In genomic region chr5:51545133-51546049, GRCm38 (mm10) we compare ENCODE assay signal across 12 mouse cellular contexts. TPM values are rescaled to one million over a fixed set of nuclear protein-coding genes. Genes with fewer than 3 reads are reported as not detected.
A peak's percentile ranks its signal among the peaks of the same experiment; 100 is the strongest.
DNase-seq lines count a peak whose midpoint lies in the region; ATAC-seq and TF ChIP-seq lines count a peak whose summit lies in the region.
"Had no signal": no experiment of that assay in that cellular context is flagged by ENCODE, and none has a peak within 500 bp of the region (broad histone marks: within the 10 kb centered on the region; RNA-seq: fewer than 3 reads in every experiment).

No protein-coding gene starts in this region.

- H3K4me2 ChIP-seq in kidney, embryonic 15.5 days: no peak overlapping the region
- H3K4me2 ChIP-seq in liver, embryonic 13.5 days: no peak overlapping the region

- TF ChIP-seq CTCF in kidney, adult 2 months (conservative IDR thresholded peaks at IDR 0.05; ENCODE audit: insufficient read depth, insufficient read length, low read depth, low read length): no peak

- intact Hi-C loops in left cerebral cortex, postnatal 36 days (cut with DNase I): no loop called here

- no peaks in the 10 kb centered on the region for H3K9me3 ChIP-seq in kidney, embryonic 15.5 days (replicated peaks)
- no peaks in the 10 kb centered on the region for H3K9me3 ChIP-seq in liver, embryonic 13.5 days (replicated peaks)

- WGBS in kidney, adult 2 months: 39% methylated on average over 7 of the region's 7 CpGs
- WGBS in kidney, embryonic 15.5 days: 70% methylated on average over 7 of the region's 7 CpGs
- WGBS in liver, embryonic 13.5 days (ENCODE audit: insufficient replicate concordance): 61% methylated on average over 7 of the region's 7 CpGs

- peaks cover 1% of the 10 kb centered on the region; the same call in 1 of the 2 replicates for H3K36me3 ChIP-seq in kidney, adult 2 months (ENCODE audit: control insufficient read depth, insufficient read depth, low read length)
- H3K36me3 ChIP-seq in kidney, embryonic 15.5 days: no peaks in the 10 kb centered on the region; the same call in 1 of the 2 replicates
- H3K36me3 ChIP-seq in liver, embryonic 13.5 days: no peaks in the 10 kb centered on the region

- TF ChIP-seq POLR2A in kidney, adult 2 months (IDR thresholded peaks at IDR 0.05; ENCODE audit: low read depth, low read length): no peak

- H3K9ac ChIP-seq in kidney, embryonic 15.5 days: no peak overlapping the region
- H3K9ac ChIP-seq in liver, embryonic 13.5 days: no peak overlapping the region
- H3K9ac ChIP-seq: liver, embryonic 14.5 days had no signal

- H3K4me3 ChIP-seq in kidney, adult 2 months (ENCODE audit: insufficient read depth, low read depth, low read length): no peak overlapping the region
- no peak overlapping the region for H3K4me3 ChIP-seq in kidney, embryonic 15.5 days (replicated peaks)
- H3K4me3 ChIP-seq in liver, embryonic 13.5 days (replicated peaks): no peak overlapping the region

- peak overlapping the region; percentile 45 for H3K27ac ChIP-seq in kidney, adult 2 months (ENCODE audit: insufficient read depth, low read depth, low read length)
- H3K27ac ChIP-seq in kidney, embryonic 15.5 days: no peak overlapping the region
- no peak overlapping the region for H3K27ac ChIP-seq in liver, embryonic 13.5 days
- H3K27ac ChIP-seq: liver, embryonic 14.5 days had no signal

- no peak for ATAC-seq in kidney, embryonic 15.5 days (replicated peaks; ENCODE audit: low FRiP score)
- ATAC-seq in liver, embryonic 13.5 days (ENCODE audit: low read depth): peak; percentile 59
- ATAC-seq in megakaryocyte-erythroid progenitor cell, adult 5-6 weeks (replicated peaks; ENCODE audit: low FRiP score, low TSS enrichment, poor library complexity, severe bottlenecking): no peak
- ATAC-seq: inflammation-experienced regulatory T-cells, adult 6 months had no signal

- DNase-seq in adrenal gland, adult 2 months: peak; percentile 37
- DNase-seq in adrenal gland, adult 8-10 months: no peak
- DNase-seq in kidney, adult 2 months: peak; percentile 73
- DNase-seq in Muller cell, postnatal 12 days (ENCODE audit: inconsistent ontology term): peak; percentile 55
- DNase-seq in liver, embryonic 13.5 days: no peak
- DNase-seq in left cerebral cortex, postnatal 36 days (ENCODE audit: low spot score in 2 of 2): no peak
- DNase-seq: gastrocnemius, postnatal 25 days; thymus, adult 18-20 months had no signal

- H3K27me3 ChIP-seq in kidney, adult 2 months (replicated peaks; ENCODE audit: control insufficient read depth, insufficient read depth, low read length): no peaks in the 10 kb centered on the region
- H3K27me3 ChIP-seq in kidney, embryonic 15.5 days: peaks cover 3% of the 10 kb centered on the region; the same call in 1 of the 2 replicates
- no peaks in the 10 kb centered on the region for H3K27me3 ChIP-seq in liver, embryonic 13.5 days

- H3K4me1 ChIP-seq in kidney, adult 2 months (ENCODE audit: control insufficient read depth, insufficient read depth, low read length): peaks cover 38% of the 10 kb centered on the region
- peaks cover 4% of the 10 kb centered on the region; the same call in 1 of the 2 replicates for H3K4me1 ChIP-seq in kidney, embryonic 15.5 days
- peaks cover 3% of the 10 kb centered on the region; the same call in 1 of the 2 replicates for H3K4me1 ChIP-seq in liver, embryonic 13.5 days (replicated peaks)

RNA-seq across cellular contexts. Expression of gene Ppargc1a, which starts 22.1 kb away (rescaled TPM):
- 10 to 100 TPM; 12.1 to 28.2 TPM for total RNA-seq in adrenal gland, adult 2 months (2021)
- 0.43 and 0.56 TPM in 2 replicates for polyA plus RNA-seq in adrenal gland, adult 2 months (2012; rRNA removed)
- 1 to 10 TPM; 3.6 to 6.3 (median 4.6) TPM for total RNA-seq in adrenal gland, adult 8-10 months (2022)
- polyA plus RNA-seq in kidney, adult 2 months (2012; rRNA removed): 23.0 and 23.1 TPM in 2 replicates
- polyA plus RNA-seq in kidney, embryonic 15.5 days (2015; fragmentation: Nextera tagmentation; extraction: Ambion mirVana): 16.6 and 18.7 TPM in 2 replicates
- 1.4 and 2.5 TPM in 2 replicates for polyA plus RNA-seq in liver, embryonic 13.5 days (2015; fragmentation: Nextera tagmentation; extraction: Ambion mirVana)
- not detected in 2 replicates for total RNA-seq in megakaryocyte-erythroid progenitor cell, adult 5-6 weeks (2014; fragmentation: Nextera tagmentation)
- not detected in 2 replicates for total RNA-seq in megakaryocyte-erythroid progenitor cell, adult 5-6 weeks (2017)
- total RNA-seq in left cerebral cortex, postnatal 36 days (2021): 10 to 100 TPM; 54.8 to 55.6 TPM

Comparison
In these comparisons a context has a peak if more than half of its experiments do, and no peak if none do; other contexts are left out.
1. DNase-seq: peak in adrenal gland, adult 2 months (single experiment), kidney, adult 2 months (single experiment) and Muller cell, postnatal 12 days (single experiment); none in adrenal gland, adult 8-10 months (single experiment), liver, embryonic 13.5 days (single experiment) and left cerebral cortex, postnatal 36 days (0 of 2).
2. RNA of gene Ppargc1a, which starts 22.1 kb away (total RNA-seq): 54.8 to 55.6 TPM in left cerebral cortex, postnatal 36 days, 12.1 to 28.2 TPM in adrenal gland, adult 2 months and 3.6 to 6.3 TPM in adrenal gland, adult 8-10 months; not detected in megakaryocyte-erythroid progenitor cell, adult 5-6 weeks; every median in the first group is over 4 times any median in the second.